Mouse (Mus musculus) megakaryocyte, embryonic 14.5 days (primary cell): ENCODE data around the gene Zfr2.

ENCODE experiments used
- FLI1 ChIP-seq: IDR thresholded peaks from 2 replicates; pipeline ENCODE4 v1.6.1; 2012; ENCODE audit warnings: low read length, inconsistent platforms, mixed read lengths
- GATA1 ChIP-seq: IDR thresholded peaks from 3 replicates; pipeline ENCODE4 v1.6.1; 2012; ENCODE audit warnings: mixed read lengths, low read length, inconsistent platforms, borderline replicate concordance

DNA sequence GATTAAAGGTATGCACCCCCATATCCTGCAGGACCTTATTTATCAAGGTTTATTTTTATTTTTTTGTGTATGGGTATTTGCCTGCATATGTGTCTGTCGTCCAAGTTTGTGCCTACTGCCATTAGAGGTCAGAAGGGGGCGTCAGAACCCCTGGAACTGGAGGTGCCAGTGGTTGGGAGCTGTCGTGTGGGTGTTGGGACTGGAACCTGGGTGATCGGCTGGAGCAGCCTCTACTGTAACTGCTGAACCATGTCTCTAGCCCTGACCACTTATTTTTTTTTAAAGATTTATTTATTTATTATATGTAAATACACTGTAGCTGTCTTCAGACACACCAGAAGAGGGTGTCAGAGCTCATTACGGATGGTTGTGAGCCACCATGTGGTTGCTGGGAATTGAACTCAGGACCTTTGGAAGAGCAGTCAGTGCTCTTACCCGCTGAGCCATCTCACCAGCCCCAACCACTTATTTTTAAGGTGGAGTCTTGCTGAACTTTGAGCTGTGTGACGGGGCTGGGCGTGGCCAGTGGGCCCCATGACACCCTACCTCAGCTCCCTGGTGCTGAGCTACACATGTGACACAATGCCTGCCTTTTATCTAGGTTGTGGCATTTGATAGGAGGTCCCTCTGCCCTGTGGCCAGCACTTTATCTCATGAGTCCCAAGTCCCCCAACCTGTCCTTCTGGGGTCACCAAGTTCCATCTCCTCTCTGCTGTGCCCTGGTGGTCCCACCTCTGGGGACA, 29.8 kb upstream of the Zfr2 start:
- TF ChIP-seq GATA1 (no peak), FLI1 (no peak)
